Mouse (Mus musculus): ENCODE measurements around the gene Jade2.
A peak's percentile ranks its signal among the peaks of the same experiment; 100 is the strongest.

The Jade2 gene

GRCm38 (mm10) chr11:51856616-51857080 lies 805 bp downstream of the Jade2 start:
- DNase-seq: peak; percentile 71

GRCm38 (mm10) chr11:51855818-51856615 lies 1.4 kb downstream of the Jade2 start:
- peak; percentile 85 for DNase-seq

DNA sequence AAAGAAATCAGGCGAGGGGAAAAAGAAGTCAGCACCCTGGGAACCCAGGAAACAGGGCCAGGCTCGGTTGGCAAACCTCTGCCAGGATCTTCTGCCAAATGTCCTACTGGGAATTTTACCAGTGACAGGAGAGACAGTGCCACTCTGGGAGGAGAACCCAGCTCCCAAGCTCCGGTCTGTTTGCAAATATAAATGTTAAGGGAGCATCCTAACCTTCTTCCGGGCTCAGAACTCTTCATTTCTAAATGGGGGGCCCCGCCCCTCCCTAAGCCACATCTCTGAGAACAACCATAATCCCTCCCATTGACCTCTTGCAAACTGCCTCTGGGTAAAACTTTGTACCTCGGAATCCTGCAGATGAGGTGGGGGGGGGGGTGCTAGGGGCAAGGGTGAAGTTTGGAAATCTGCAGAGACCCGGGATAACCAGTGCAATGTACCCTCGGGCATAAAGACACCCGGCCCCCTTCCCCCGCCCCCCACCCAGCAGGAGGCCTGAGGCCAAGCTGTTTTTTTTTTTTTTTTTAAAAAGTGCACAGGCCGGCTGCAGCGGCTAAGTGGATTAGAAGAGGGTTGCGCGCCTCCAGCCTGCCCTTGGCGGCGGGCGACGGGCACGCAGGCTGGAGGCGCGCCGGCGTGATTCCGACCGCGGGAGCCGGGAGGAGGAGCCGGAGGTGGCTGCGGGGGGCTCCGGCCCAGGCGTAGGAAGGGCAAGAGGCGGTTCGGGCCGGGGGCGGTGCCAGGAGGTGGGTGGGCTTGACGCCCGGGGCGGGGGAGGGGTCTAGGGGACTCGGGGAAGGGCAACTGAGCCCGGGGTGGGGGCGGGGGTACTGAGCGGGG lies 2.3 kb downstream of the Jade2 start:
- peak; percentile 68 for DNase-seq

DNA sequence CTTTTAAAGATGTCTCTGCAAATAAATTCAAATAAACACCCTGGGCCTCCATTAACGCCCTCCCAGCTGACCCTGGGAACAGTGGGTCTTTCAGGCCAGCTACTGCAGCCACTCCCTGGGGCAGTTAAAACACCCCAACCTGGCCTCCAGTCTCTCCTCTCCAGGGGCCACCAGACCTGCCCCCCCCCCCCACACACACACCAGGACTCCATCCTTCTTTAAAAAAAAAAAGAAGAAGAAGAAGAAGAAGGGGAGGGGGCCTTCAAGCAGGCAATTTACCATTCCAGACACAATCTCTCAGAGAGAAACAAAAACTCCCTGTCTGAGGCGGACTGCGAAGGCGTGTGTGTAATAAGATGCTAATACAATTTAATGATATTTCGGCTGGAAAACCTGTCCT lies 4.9 kb downstream of the Jade2 start:
- DNase-seq: no peak

DNA sequence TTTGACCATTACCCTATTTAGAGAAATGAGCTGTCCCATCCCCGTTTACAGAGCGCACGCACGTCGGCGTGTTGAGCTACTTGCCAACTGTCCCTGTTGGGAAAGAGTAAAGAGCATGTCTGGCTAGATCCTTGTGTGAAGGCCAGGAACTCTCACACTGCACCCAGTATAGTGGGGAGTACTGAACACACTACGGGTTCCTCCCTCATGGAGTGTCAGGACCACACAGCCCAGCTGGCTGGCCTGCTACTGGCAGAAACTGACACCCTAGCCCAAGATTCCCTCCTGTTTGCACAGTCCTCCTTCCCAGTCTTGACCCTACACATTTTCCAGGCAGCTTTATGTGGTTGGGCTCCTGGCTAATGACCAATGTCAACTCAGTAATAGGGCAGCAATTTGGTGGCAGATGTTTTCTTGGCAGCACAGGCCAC lies 5.3 kb downstream of the Jade2 start:
- no peak for DNase-seq

DNA sequence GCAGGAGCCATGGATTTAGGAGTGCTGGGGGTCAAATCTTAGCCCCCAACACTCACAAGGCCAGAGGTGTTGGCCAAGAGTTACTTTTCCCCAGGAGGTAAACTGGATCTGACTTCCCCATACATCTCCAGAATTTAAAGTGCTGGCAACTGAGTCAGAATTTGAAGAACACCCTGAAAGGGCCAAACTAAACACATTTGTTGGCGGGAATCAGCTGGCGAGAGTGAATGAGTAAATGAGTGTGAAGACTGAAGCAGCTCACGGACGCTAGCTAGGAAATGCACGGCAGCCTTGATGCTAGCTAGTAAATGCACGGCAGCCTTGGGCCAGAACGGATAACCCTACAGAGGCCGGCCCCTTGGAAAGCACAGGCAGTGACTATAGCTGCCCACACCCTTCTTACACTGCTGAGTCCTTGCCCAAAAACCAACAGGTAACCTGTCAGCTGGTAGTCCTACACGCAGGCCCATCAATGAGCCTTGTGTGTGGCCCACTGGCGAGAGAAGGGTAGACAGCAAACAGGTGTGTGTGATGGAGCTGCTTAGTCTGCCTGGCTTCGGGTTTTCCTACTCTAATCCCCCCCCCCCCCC lies 6.6 kb downstream of the Jade2 start:
- no peak for DNase-seq

GRCm38 (mm10) chr11:51848324-51848723 lies 9.1 kb downstream of the Jade2 start:
- DNase-seq: no peak

- no peak for DNase-seq
Observed at GRCm38 (mm10) chr11:51847902-51848301, 9.6 kb downstream of the Jade2 start.

DNA sequence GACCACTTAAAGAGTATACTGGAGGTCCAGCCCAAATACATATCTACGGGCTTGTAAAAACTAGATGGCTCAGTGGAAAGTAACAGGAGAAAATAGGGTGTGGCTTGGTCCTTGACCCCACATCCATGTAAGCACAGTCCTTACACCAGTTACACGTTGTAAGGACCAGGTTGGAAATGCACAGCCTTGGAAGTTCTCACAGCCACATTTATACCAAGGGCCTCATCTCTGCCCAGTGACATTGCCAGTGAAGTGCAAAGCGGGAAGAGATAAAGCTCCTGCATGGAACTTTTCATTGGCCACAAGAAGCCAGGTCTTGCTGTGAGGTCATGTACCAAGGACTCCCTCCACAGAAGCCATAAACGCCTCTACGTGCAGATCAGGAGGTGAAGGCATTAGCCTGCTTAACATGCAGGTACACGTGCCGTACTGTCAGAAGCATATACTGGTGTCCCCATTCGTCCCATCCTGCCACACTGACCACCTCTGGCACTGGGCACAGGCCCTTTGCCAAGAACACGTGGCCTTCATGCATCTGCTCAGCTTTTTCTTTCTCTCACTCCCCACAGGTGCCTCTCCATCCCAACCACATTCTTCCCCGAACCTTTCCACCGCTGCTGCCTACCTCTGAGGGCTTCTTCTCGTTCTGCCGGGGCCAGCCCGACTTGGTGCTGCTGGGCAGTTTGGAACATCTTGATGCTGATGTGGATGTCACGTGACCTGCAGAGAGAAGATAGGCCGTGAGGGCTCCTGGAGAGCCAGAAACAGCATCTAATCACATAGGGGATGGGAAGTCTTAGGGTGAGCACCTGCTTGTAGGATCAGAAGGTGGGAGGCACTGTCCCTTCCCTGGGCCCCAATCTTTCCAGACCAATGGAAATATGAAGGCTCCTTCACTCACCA lies 11.2 kb downstream of the Jade2 start:
- no peak for DNase-seq

- no peak for DNase-seq
Observed at GRCm38 (mm10) chr11:51844529-51845098, 12.8 kb downstream of the Jade2 start.

- DNase-seq: no peak
Observed at GRCm38 (mm10) chr11:51843898-51844297, 13.6 kb downstream of the Jade2 start.

DNA sequence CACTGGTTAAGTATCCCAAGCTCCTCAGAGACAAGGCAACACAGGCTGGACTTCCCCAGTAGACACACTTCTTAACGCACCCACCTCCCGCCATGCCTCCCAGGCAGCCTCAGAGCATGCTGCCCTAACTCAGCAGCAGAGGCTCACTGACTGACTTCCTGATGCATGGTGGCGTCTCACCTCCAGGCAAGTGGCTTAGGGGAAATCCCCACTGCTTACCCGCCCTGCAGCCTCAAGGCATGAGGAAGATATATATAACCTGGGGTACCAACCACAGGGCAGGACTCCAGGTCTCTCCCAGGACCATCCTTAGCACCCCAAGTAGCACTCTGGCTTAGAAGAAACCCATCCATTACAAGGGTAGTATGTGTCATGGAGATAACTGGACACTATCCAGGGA lies 14.3 kb downstream of the Jade2 start:
- DNase-seq: no peak

- no peak for DNase-seq
Observed at GRCm38 (mm10) chr11:51841149-51841548, 16.3 kb downstream of the Jade2 start.

- DNase-seq: no peak
Observed at GRCm38 (mm10) chr11:51840657-51841056, 16.8 kb downstream of the Jade2 start.

DNA sequence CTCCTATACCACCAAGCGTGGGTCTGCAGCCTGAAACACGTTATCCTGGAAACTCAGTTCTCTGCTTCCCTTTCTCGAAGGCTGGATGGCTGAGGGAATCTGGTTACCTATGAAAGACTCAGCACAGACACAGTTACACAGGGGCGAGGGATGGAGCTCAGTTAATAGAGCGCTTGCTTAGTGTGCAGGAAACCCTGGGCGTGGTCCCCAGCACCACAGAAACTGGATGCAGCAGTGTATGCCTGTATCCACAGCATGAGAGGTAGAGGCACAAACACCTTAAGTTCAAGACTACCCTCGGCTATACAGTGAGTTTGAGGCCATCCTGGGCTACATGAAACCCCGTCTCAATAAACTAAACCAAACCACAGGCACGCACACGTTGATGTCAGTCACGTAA lies 17.5 kb downstream of the Jade2 start:
- no peak for DNase-seq

- no peak for DNase-seq
Observed at GRCm38 (mm10) chr11:51839106-51839505, 18.3 kb downstream of the Jade2 start.

DNA sequence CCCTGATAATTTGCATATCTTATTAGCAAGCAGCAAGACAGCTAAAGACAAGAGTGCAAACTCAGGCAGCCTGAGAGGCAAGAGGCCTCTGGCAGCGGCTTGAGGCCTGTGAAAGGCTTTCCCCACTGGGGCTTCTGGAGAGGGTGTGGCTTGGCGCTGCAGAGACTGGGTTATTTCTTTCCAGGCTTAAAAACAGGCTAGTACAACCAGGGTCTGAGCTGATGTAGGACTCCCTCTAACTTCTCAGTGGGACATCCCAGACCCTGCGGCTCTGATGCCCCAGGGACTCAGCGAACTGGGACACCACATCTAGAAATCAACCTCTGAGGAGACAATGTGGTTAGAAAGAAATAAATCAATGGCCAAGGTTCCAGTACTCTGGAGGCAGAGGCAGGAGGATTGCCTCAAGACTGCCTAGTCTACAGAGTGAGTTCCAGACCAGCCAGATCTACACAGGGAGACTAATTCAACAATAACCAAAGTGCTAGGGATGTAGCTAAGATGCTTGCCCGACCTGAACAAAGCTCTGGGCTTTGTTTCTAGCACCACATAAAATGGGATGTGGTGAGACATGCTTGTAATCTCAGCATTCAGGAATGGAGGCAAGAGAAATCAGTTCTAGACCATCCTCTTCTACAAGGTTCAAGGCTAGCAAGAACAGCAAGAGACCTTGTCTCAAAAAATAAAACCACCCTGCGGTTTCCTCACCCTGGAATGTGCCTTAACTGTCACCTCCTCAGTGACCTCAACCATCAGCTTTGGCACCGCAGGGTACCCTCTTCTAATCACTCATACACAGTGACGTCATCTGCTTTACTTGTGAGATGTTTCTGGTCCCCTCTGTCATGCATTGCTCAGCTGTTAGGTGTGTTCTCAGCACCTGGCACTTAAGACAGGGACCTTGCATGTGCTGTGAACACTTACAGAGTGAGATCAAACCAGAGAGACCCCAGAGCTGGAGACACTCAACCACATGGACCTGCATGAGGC lies 20.0 kb downstream of the Jade2 start:
- DNase-seq: no peak

DNA sequence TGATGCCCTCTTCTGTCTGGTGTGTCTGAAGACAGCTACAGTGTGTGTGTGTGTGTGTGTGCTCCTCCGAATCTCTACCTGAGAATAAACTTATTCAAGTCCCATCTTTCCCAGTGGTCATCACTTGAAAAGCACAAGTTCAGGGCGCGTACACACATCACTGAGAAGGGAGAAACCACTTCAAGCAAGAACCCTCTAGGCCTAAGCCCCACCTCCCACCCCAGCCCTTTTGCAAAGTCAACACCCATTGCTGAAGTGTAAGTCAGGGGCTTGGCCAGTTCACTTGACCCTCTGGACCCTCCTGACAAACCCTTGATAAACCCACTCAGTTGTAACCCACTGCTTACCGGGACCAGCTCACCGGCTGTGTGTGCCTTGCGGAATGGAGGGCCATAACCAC lies 20.9 kb downstream of the Jade2 start:
- no peak for DNase-seq

DNA sequence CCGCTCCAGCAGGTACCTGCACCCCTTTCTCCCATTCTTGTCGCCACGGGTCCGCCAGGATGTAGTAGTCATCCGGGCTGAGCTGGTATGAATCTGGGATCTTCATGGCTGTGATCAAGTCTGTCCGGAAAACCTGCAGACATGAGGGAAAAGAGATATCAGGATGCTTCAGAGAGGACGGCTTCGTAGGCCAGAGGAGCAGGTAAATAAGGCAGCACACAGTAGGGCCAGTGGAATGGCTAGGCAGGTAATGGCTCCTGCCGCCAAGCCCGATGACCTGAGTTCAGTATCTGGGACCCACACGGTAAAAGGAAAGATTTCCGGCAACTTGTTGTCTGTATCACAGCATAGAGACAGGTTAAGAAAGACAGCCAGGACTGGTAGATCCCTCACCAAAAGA lies 21.9 kb downstream of the Jade2 start:
- DNase-seq: no peak

GRCm38 (mm10) chr11:51834067-51834411 lies 23.4 kb downstream of the Jade2 start:
- DNase-seq: no peak
